Mouse (Mus musculus): ENCODE results near the gene Pgm5. TPM values are rescaled to one million over a fixed set of nuclear protein-coding genes. Genes with fewer than 3 reads are reported as not detected.

Gene Pgm5
- polyA plus RNA-seq, 1 experiment from 2014 or later = 1.6 TPM

- H3K36me3 ChIP-seq (ENCODE audit: control insufficient read depth, insufficient read depth, low read length) = no peaks in the 10 kb centered on the region
- H3K4me3 ChIP-seq (ENCODE audit: low read depth, low read length) = no peak overlapping the region
- no peaks in the 10 kb centered on the region for H3K4me1 ChIP-seq (ENCODE audit: control insufficient read depth, insufficient read depth, low read length)
- DNase-seq (ENCODE audit: low spot score) = no peak
- no peaks in the 10 kb centered on the region for H3K9me3 ChIP-seq (ENCODE audit: control insufficient read depth, low read length)
- ATAC-seq (ENCODE audit: insufficient read depth, low FRiP score, low TSS enrichment) = no peak
- 52% methylated on average over 6 of the region's 6 CpGs for WGBS
- no peak overlapping the region for H3K27ac ChIP-seq (ENCODE audit: low read depth, low read length)
- no peak overlapping the region for H3K9ac ChIP-seq (ENCODE audit: low read length)
- no peak overlapping the region for H3K4me2 ChIP-seq (ENCODE audit: low read depth)
- H3K27me3 ChIP-seq (ENCODE audit: control insufficient read depth, insufficient read depth, low read length) = no peaks in the 10 kb centered on the region
Measured at GRCm38 (mm10) chr19:24735484-24736128, 126.0 kb downstream of the Pgm5 start.

- no peak overlapping the region for H3K4me3 ChIP-seq (ENCODE audit: low read depth, low read length)
- DNase-seq (ENCODE audit: low spot score) = no peak
- 75% methylated on average over 5 of the region's 5 CpGs for WGBS
- no peak overlapping the region for H3K4me2 ChIP-seq (ENCODE audit: low read depth)
- H3K36me3 ChIP-seq (ENCODE audit: control insufficient read depth, insufficient read depth, low read length) = no peaks in the 10 kb centered on the region
- H3K27me3 ChIP-seq (ENCODE audit: control insufficient read depth, insufficient read depth, low read length) = no peaks in the 10 kb centered on the region
- H3K9me3 ChIP-seq (ENCODE audit: control insufficient read depth, low read length) = no peaks in the 10 kb centered on the region
- H3K9ac ChIP-seq (ENCODE audit: low read length) = no peak overlapping the region
- H3K27ac ChIP-seq (ENCODE audit: low read depth, low read length) = no peak overlapping the region
- H3K4me1 ChIP-seq (ENCODE audit: control insufficient read depth, insufficient read depth, low read length) = no peaks in the 10 kb centered on the region
- ATAC-seq (ENCODE audit: insufficient read depth, low FRiP score, low TSS enrichment) = no peak
Measured at GRCm38 (mm10) chr19:24730661-24731060, 131.0 kb downstream of the Pgm5 start.

DNA sequence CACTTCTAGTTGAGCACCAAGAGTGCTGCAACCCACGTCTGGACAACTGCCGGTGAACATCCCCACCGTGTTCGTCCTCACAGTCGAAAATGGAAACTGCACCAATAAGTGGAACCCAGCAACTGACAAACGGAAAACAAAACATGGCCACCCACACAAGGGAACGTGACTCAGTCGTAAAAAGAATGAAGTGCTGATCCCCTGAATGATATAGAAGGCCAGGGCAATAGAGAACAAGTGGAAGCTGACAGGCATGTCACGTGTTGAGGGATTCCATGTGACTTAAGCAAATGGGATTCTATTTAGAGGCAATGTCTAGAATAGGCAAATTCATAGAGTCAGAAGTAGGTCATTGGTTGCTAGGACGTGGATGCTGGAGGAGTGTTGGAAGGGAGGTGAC is 137.3 kb downstream of the Pgm5 start:
- Histone ChIP-seq H3K4me3 (ENCODE audit: low read depth, low read length) (no peak overlapping the region), H3K27me3 (ENCODE audit: control insufficient read depth, insufficient read depth, low read length) (no peaks in the 10 kb centered on the region), H3K36me3 (ENCODE audit: control insufficient read depth, insufficient read depth, low read length) (no peaks in the 10 kb centered on the region), H3K27ac (ENCODE audit: low read depth, low read length) (no peak overlapping the region), H3K9ac (ENCODE audit: low read length) (no peak overlapping the region), H3K4me2 (ENCODE audit: low read depth) (no peak overlapping the region), H3K9me3 (ENCODE audit: control insufficient read depth, low read length) (no peaks in the 10 kb centered on the region), H3K4me1 (ENCODE audit: control insufficient read depth, insufficient read depth, low read length) (no peaks in the 10 kb centered on the region)
- no peak for DNase-seq (ENCODE audit: low spot score)
- ATAC-seq (ENCODE audit: insufficient read depth, low FRiP score, low TSS enrichment) = no peak
- 81% methylated on average over 10 of the region's 10 CpGs for WGBS

DNA sequence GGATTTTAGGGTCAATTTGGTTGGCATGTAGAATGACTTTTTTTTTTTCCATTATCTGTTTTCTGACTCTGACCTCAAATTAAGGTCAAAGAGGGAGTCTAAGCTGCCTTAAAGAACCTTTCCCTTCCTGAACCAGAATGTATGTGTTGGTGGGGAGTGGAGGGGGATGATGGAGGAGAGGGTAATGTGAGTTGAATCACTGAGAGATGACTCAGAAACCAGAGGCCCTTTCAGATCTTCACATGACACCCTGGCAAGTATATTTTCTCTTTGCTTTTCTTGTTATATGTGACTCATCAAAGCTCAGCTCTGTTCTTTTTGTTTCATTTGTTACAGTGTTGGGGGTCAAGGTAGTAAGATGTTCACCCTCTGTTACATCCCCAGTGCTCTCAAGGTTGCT is 141.2 kb downstream of the Pgm5 start:
- H3K4me1 ChIP-seq (ENCODE audit: control insufficient read depth, insufficient read depth, low read length) = no peaks in the 10 kb centered on the region
- DNase-seq (ENCODE audit: low spot score) = no peak
- no peaks in the 10 kb centered on the region for H3K9me3 ChIP-seq (ENCODE audit: control insufficient read depth, low read length)
- no peaks in the 10 kb centered on the region for H3K27me3 ChIP-seq (ENCODE audit: control insufficient read depth, insufficient read depth, low read length)
- no peak overlapping the region for H3K9ac ChIP-seq (ENCODE audit: low read length)
- H3K4me2 ChIP-seq (ENCODE audit: low read depth) = no peak overlapping the region
- no peak for ATAC-seq (ENCODE audit: insufficient read depth, low FRiP score, low TSS enrichment)
- no peaks in the 10 kb centered on the region for H3K36me3 ChIP-seq (ENCODE audit: control insufficient read depth, insufficient read depth, low read length)
- no peak overlapping the region for H3K4me3 ChIP-seq (ENCODE audit: low read depth, low read length)
- no peak overlapping the region for H3K27ac ChIP-seq (ENCODE audit: low read depth, low read length)

DNA sequence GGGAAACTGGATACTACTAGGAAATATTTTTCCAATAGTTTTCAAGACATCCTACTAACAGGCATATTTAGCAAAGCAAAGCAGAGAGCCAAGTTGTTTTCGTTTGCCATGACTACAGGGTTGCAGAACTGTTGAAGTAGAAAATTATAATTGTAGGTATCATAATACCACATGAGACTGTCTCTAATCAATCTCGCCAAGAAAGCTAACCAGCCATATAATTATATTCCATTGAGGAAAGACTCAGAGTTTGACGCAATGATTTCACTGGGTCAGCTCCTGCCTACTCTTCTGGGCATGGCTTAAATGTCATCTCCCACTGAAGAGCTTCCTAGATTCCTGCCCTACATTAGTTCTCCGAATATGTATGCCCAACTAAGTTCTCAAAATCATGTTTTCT is 142.2 kb downstream of the Pgm5 start:
- no peak for ATAC-seq (ENCODE audit: insufficient read depth, low FRiP score, low TSS enrichment)
- H3K36me3 ChIP-seq (ENCODE audit: control insufficient read depth, insufficient read depth, low read length) = no peaks in the 10 kb centered on the region
- no peak for DNase-seq (ENCODE audit: low spot score)
- no peaks in the 10 kb centered on the region for H3K27me3 ChIP-seq (ENCODE audit: control insufficient read depth, insufficient read depth, low read length)
- no peak overlapping the region for H3K27ac ChIP-seq (ENCODE audit: low read depth, low read length)
- H3K9me3 ChIP-seq (ENCODE audit: control insufficient read depth, low read length) = no peaks in the 10 kb centered on the region
- no peak overlapping the region for H3K4me2 ChIP-seq (ENCODE audit: low read depth)
- no peaks in the 10 kb centered on the region for H3K4me1 ChIP-seq (ENCODE audit: control insufficient read depth, insufficient read depth, low read length)
- 88% methylated on average over 4 of the region's 4 CpGs for WGBS
- no peak overlapping the region for H3K9ac ChIP-seq (ENCODE audit: low read length)
- no peak overlapping the region for H3K4me3 ChIP-seq (ENCODE audit: low read depth, low read length)

DNA sequence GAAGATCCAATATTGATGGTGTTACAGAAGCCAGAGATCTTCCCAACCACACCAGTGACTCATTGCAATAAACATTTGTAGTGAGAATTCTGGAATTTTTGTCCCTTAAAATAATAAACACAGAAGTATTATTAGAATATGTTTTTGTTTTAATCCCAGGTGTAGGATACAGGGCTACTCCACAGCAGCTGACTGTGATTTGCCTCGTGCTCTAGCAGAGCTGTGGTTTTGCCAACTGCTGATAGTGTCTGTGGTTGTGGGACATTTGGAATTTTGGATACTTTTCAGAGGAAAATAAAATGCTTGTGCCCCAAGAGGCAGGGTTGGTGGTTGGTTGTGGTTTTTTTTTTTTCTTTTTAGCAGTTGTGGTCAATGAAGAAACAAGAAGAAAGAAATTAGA is 143.6 kb downstream of the Pgm5 start:
- H3K27me3 ChIP-seq (ENCODE audit: control insufficient read depth, insufficient read depth, low read length) = no peaks in the 10 kb centered on the region
- no peak overlapping the region for H3K4me2 ChIP-seq (ENCODE audit: low read depth)
- WGBS = 94% methylated on average over 1 of the region's 1 CpGs
- ATAC-seq (ENCODE audit: insufficient read depth, low FRiP score, low TSS enrichment) (no peak), DNase-seq (ENCODE audit: low spot score) (no peak)
- no peaks in the 10 kb centered on the region for H3K4me1 ChIP-seq (ENCODE audit: control insufficient read depth, insufficient read depth, low read length)
- no peak overlapping the region for H3K9ac ChIP-seq (ENCODE audit: low read length)
- no peaks in the 10 kb centered on the region for H3K36me3 ChIP-seq (ENCODE audit: control insufficient read depth, insufficient read depth, low read length)
- no peaks in the 10 kb centered on the region for H3K9me3 ChIP-seq (ENCODE audit: control insufficient read depth, low read length)
- H3K27ac ChIP-seq (ENCODE audit: low read depth, low read length) = no peak overlapping the region
- no peak overlapping the region for H3K4me3 ChIP-seq (ENCODE audit: low read depth, low read length)

- WGBS = 90% methylated on average over 7 of the region's 7 CpGs
- Histone ChIP-seq H3K9me3 (ENCODE audit: control insufficient read depth, low read length) (no peaks in the 10 kb centered on the region), H3K4me2 (ENCODE audit: low read depth) (no peak overlapping the region), H3K27me3 (ENCODE audit: control insufficient read depth, insufficient read depth, low read length) (no peaks in the 10 kb centered on the region), H3K36me3 (ENCODE audit: control insufficient read depth, insufficient read depth, low read length) (no peaks in the 10 kb centered on the region), H3K27ac (ENCODE audit: low read depth, low read length) (no peak overlapping the region), H3K4me3 (ENCODE audit: low read depth, low read length) (no peak overlapping the region), H3K9ac (ENCODE audit: low read length) (no peak overlapping the region), H3K4me1 (ENCODE audit: control insufficient read depth, insufficient read depth, low read length) (no peaks in the 10 kb centered on the region)
- DNase-seq (ENCODE audit: low spot score) (no peak), ATAC-seq (ENCODE audit: insufficient read depth, low FRiP score, low TSS enrichment) (no peak)
Measured at GRCm38 (mm10) chr19:24716303-24717097, 145.2 kb downstream of the Pgm5 start.

GRCm38 (mm10) chr19:24708032-24708431 is 153.6 kb downstream of the Pgm5 start:
- no peak for ATAC-seq (ENCODE audit: insufficient read depth, low FRiP score, low TSS enrichment)
- no peaks in the 10 kb centered on the region for H3K36me3 ChIP-seq (ENCODE audit: control insufficient read depth, insufficient read depth, low read length)
- H3K4me2 ChIP-seq (ENCODE audit: low read depth) = no peak overlapping the region
- H3K27me3 ChIP-seq (ENCODE audit: control insufficient read depth, insufficient read depth, low read length) = no peaks in the 10 kb centered on the region
- DNase-seq (ENCODE audit: low spot score) = no peak
- WGBS = 75% methylated on average over 7 of the region's 7 CpGs
- H3K9me3 ChIP-seq (ENCODE audit: control insufficient read depth, low read length) = no peaks in the 10 kb centered on the region
- no peak overlapping the region for H3K4me3 ChIP-seq (ENCODE audit: low read depth, low read length)
- no peak overlapping the region for H3K9ac ChIP-seq (ENCODE audit: low read length)
- H3K27ac ChIP-seq (ENCODE audit: low read depth, low read length) = no peak overlapping the region
- no peaks in the 10 kb centered on the region for H3K4me1 ChIP-seq (ENCODE audit: control insufficient read depth, insufficient read depth, low read length)

Measured in neural tube, embryonic 11.5 days (tissue).